Mouse (Mus musculus) lung, postnatal 0 days (tissue): Measurements from ENCODE around the gene Ttc16.

Source experiments
- CTCF ChIP-seq: IDR thresholded peaks from 2 replicates; pipeline ENCODE4 v1.5.1; 2016; ENCODE audit warnings: antibody characterized with exemption, mild to moderate bottlenecking
- EP300 ChIP-seq: IDR thresholded peaks from 2 replicates; pipeline ENCODE4 v1.6.1; 2016; ENCODE audit warnings: antibody characterized with exemption, mild to moderate bottlenecking, control low read depth

- no peak for TF ChIP-seq EP300
- no peak for TF ChIP-seq CTCF
These were observed 16.9 kb downstream of the Ttc16 start for GRCm38 (mm10) chr2:32758503-32758902.
